Mouse (Mus musculus): ENCODE data around the gene Sult6b2.

- TF ChIP-seq CTCF (IDR thresholded peaks at IDR 0.05; ENCODE audit: insufficient read depth, low read depth, low read length) (no peak), POLR2A (IDR thresholded peaks at IDR 0.05; ENCODE audit: insufficient read depth, low read depth, low read length) (no peak)
Observed at GRCm38 (mm10) chr6:142831706-142832105, 27.4 kb upstream of the Sult6b2 start.
